Mouse (Mus musculus) liver, adult 2 months (tissue): ENCODE results near the gene Arhgef5.

Source experiments
- CTCF ChIP-seq: fragments of 200-500 bp; IDR thresholded peaks from 2 replicates; pipeline ENCODE4 v1.5.1; 2011; ENCODE audit warnings: low read depth, low read length, control low read depth
- POLR2A ChIP-seq: fragments of 200-500 bp; IDR thresholded peaks from 2 replicates; pipeline ENCODE4 v1.6.1; 2011; ENCODE audit warnings: low read length, control low read depth; ENCODE audit not compliant: insufficient read depth; ENCODE audit errors: extremely low read depth

DNA sequence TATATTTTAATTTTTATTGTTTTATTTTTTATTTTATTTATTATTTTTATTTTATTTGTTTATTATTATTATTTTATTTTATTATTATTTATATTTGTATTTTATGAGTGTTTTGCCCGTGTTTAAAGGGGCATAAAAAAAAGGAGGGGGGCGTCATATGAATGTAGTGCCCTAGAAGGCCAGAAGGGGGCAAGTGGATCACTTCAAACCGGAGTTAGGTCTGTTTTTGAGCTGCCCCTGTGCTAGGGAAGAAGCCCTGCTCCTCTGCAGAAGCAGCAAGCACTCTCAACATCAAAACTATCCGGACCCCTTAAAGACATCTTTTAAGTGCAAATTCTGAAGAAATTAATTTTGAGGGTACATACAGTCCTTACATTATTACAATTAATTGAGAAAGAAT is 23.3 kb upstream of the Arhgef5 start:
- peak; percentile 23; the same call in 1 of the 2 replicates for TF ChIP-seq CTCF
- TF ChIP-seq POLR2A: no peak
